Mouse (Mus musculus): ENCODE results near the gene Tubd1.
A peak's percentile ranks its signal among the peaks of the same experiment; 100 is the strongest.

The Tubd1 gene

GRCm38 (mm10) chr11:86599378-86600208 is 54.8 kb downstream of the Tubd1 start:
- no peak for DNase-seq (ENCODE audit: low read depth)

GRCm38 (mm10) chr11:86600209-86600557 is 55.4 kb downstream of the Tubd1 start:
- no peak for DNase-seq (ENCODE audit: low read depth)

GRCm38 (mm10) chr11:86602116-86602515 is 57.3 kb downstream of the Tubd1 start:
- peak; percentile 67 for DNase-seq (ENCODE audit: low read depth)

DNA sequence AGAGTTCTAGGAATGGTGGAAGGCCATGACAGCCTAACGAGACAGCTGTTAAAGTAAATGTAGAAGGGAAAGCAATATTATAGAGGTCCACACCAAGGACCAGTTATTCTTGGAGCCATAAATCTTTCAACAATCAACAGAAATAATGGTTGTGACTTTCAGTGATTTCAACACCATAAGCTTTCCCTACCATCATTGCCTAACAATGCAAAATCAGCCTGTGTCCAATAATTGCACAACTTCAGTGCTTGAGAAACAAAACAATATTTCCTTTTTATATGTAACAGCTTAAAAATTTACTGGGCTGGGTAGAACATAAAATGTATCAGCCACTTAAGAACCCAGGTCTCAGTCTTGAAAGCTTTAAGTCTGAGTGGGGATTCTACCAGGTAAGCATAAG is 58.9 kb downstream of the Tubd1 start:
- DNase-seq (ENCODE audit: low read depth), result peak; percentile 79

GRCm38 (mm10) chr11:86604289-86604688 is 59.5 kb downstream of the Tubd1 start:
- no peak for DNase-seq (ENCODE audit: low read depth)

DNA sequence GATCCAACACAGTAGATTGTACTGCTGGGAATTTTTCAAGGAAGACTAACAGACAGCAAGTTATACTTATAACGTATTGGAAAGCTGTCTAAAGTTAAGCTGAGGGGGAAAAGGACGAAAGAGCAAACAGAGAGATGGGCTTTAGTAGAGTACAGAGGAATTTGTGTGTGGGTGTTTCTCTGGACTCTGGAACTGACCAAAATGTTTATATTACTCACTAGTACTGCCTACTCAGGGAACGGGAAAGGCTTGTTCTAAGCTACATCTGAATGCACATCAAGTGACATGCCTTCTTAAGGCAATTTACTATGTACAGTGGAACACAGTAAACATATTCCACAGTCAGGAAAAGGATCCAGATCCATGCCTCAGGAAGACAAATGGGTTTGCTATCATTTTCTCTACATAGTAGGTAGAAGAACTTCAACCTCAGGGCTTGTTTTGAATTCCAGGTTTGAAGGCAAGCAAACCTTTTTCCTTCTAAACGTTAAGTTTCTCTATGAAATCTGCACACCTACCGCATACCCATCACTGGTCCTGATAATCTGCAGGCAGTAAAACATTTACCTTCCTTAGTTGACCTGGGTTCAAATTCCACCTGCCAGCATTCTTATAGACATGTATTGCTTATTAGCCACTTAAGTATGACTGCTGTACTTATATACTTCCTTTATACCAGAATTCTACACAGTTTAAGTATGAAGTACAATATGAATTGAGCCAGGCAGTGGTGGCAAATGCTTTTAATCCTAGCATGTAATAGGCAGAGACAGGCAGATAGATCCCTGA is 60.1 kb downstream of the Tubd1 start:
- DNase-seq (ENCODE audit: low read depth), result no peak

DNA sequence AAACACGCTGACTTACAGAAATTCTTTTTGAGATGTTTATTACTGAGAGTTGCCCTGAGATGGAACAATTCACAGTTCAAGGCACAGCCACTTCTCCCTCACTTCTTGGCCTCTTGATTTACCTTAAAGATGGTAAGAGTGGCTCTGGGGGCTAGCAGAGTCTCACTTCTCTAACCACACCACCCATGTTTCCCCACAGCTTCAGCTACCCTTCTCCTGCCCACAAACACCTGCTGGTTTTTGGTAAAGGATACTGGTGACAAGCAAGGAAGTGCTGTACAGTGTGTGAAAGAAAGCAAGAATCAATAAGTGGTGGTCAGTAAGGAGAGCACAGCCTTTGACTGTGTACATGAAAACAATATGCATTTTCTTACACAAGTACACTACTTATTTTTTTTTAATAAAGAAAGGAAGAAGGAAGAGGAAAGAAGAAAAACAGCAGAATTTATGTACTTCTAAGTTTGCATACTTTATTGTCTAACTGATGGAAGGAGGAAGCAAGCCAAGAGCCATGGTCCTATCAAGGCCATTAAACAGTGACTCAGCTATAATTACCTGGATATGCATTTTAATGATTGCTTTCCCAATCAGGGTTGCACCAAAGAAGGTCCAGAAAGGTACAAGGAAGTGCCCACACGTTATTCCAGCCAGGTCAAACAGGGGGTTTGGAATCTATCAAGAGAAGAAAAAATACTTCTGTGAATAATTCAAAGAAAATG is 62.0 kb downstream of the Tubd1 start:
- no peak for DNase-seq (ENCODE audit: low read depth)

GRCm38 (mm10) chr11:86607808-86608350 is 63.1 kb downstream of the Tubd1 start:
- no peak for DNase-seq (ENCODE audit: low read depth)

- peak; percentile 74 for DNase-seq (ENCODE audit: low read depth)
Measured at GRCm38 (mm10) chr11:86610239-86610638, 65.4 kb downstream of the Tubd1 start.

DNA sequence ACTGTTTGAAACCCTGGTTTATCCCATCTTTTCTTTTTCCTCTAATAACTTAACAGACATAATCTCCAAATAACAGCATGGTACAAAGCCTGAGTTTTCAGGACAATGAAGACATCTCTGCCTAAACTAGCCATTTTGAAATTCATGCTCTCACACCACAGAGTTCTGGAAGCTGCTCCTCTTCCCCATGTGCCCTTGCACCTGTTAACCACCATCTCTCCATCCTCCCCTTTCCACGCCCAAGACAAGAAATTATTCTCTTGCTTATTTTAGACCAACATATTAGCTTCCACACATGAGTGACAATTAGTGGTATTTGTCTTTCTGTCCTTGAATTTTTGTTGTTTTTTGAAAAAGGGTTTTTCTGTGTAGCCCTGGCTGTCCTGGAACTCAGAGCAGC is 67.2 kb downstream of the Tubd1 start:
- no peak for DNase-seq (ENCODE audit: low read depth)

GRCm38 (mm10) chr11:86614056-86614530 is 69.3 kb downstream of the Tubd1 start:
- DNase-seq (ENCODE audit: low read depth), result peak; percentile 95

GRCm38 (mm10) chr11:86614607-86615006 is 69.8 kb downstream of the Tubd1 start:
- DNase-seq (ENCODE audit: low read depth), result no peak
